Mouse (Mus musculus) brain, embryonic 14.5 days (tissue): ENCODE data around the gene Samd13.

Source experiments
- CTCF ChIP-seq: fragments of 200-500 bp; IDR thresholded peaks from 2 replicates; pipeline ENCODE4 v1.5.1; 2012; ENCODE audit warnings: inconsistent platforms, mild to moderate bottlenecking, moderate library complexity, borderline replicate concordance; ENCODE audit not compliant: insufficient read depth, insufficient read length; ENCODE audit errors: extremely low read depth
- POLR2A ChIP-seq: fragments of 200-500 bp; IDR thresholded peaks from 2 replicates; pipeline ENCODE4 v1.6.1; 2012; ENCODE audit warnings: mild to moderate bottlenecking, inconsistent platforms, borderline replicate concordance; ENCODE audit not compliant: poor library complexity, insufficient read depth, insufficient read length, severe bottlenecking; ENCODE audit errors: extremely low read depth

GRCm38 (mm10) chr3:146700051-146700450 lies 14.7 kb upstream of the Samd13 start:
- TF ChIP-seq CTCF (no peak), POLR2A (no peak)
